Mouse (Mus musculus): ENCODE results near the gene Tex14. TPM values are rescaled to one million over a fixed set of nuclear protein-coding genes. Genes with fewer than 3 reads are reported as not detected.
"Not testable (repeated sequence)": the region's sequence is repeated elsewhere in the genome, so short reads cannot be mapped to it uniquely, and the experiment has no call there.

Gene Tex14
- total and polyA plus RNA-seq, 2 experiments from 2014 or later: 0.73 to 3.4 TPM

DNA sequence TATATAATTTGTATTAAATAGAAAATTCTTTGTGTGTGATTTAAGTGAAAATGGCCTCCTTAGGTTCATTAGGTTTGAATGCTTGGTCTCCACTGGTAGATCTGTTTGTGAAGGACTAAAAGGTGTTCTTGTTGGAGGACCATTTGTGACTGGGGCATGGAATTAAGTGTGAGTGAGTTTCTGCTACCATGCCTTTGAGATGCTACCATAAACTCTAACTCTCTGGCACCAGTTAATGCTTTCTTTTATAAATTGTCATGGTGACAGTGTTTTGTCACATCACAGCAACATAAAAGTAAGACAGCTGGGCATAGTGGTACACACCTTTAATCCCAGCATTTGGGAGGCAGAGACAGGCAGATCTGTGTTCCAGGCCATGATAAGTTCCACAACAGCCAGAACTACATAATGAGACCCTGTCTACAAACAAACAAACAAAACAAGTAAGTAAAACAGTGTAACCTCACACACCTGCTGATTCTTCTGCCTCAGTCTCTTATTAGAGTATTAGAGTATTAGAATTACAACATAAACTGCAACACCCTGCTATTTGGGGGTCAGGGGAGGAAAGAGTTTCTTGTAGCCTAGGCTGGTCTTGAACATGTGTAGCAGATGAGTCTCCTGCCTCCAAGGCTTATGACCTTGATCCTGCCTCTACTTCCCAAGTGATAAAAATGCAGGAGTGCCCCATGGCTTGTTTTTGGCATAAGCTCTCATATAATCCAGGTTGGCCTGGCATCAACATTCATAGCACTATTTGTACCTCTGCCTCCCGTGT, 22.6 kb downstream of the Tex14 start:
- 58% methylated on average over 1 of the region's 1 CpGs for WGBS
- no peak for TF ChIP-seq CTCF (IDR thresholded peaks at IDR 0.05; ENCODE audit: low read depth)
- DNase-seq (ENCODE audit: low spot score) (no peak), ATAC-seq (no peak)
- no peaks in the 10 kb centered on the region for H3K27me3 ChIP-seq (ENCODE audit: insufficient read depth, low read length)
- H3K27ac ChIP-seq: peak overlapping the region; percentile 37
- no peaks in the 10 kb centered on the region for H3K4me1 ChIP-seq (ENCODE audit: insufficient read depth, low read length)
- H3K4me2 ChIP-seq (ENCODE audit: low read depth, low read length): no peak overlapping the region
- H3K9ac ChIP-seq (replicated peaks; ENCODE audit: low read length): no peak overlapping the region
- H3K4me3 ChIP-seq (ENCODE audit: low read length): no peak overlapping the region
- no peaks in the 10 kb centered on the region for H3K9me3 ChIP-seq (ENCODE audit: low read length)
- no peaks in the 10 kb centered on the region for H3K36me3 ChIP-seq (ENCODE audit: insufficient read depth, low read length)

DNA sequence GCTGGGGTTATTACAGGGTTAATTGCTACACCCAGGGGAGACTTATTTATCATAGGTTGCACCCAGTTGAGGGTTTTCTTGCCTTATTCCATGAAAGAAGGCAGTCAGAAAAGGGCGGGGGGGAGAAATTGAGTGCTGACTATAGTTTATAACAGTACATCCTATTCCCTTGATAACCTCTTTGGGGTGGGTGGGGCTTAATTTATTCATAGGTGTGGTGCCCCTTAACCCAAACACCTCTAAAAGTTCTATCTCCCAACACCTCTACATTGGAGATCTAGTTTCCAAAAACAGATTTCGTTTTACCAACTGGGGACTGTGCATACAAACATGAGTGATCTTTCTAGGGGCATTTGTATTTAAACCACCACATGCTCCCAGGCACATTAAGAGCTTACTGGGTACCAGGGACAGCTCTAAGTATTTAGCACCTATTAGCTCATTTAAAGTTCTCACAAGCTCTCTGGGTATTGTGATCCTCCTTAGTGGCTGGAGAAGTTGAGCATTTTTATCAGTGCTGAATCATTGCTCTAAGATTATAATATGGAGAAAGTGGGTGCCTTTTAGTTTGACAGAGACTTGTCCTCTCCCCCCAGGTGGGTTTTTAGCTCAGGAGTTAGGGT, 23.3 kb downstream of the Tex14 start:
- no peak for TF ChIP-seq CTCF (IDR thresholded peaks at IDR 0.05; ENCODE audit: low read depth)
- H3K36me3 ChIP-seq (ENCODE audit: insufficient read depth, low read length): no peaks in the 10 kb centered on the region
- H3K4me1 ChIP-seq (ENCODE audit: insufficient read depth, low read length): no peaks in the 10 kb centered on the region
- 72% methylated on average over 2 of the region's 2 CpGs for WGBS
- no peaks in the 10 kb centered on the region for H3K9me3 ChIP-seq (ENCODE audit: low read length)
- DNase-seq (ENCODE audit: low spot score): no peak
- no peaks in the 10 kb centered on the region for H3K27me3 ChIP-seq (ENCODE audit: insufficient read depth, low read length)
- no peak overlapping the region for H3K4me2 ChIP-seq (ENCODE audit: low read depth, low read length)
- H3K27ac ChIP-seq: no peak overlapping the region; the same call in 1 of the 2 replicates
- no peak overlapping the region for H3K4me3 ChIP-seq (ENCODE audit: low read length)
- ATAC-seq: no peak
- no peak overlapping the region for H3K9ac ChIP-seq (replicated peaks; ENCODE audit: low read length)

DNA sequence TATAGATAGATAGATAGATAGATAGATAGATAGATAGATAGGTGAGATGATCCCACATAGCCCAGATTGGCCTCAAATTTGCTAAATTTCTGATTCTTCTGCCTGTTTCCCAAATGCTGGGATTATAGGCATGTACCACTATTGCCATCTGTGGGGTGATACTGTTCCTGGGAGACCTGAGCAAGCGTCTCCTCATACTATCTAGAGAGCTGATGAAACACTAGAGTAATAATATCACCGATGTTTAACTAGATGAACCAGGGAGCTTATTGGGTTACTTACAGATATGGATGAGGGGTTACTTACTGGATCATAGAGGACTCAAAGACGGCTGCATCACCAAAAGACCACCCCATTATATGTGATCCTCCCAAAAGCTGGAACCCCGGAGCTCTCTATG, 24.5 kb downstream of the Tex14 start:
- H3K9me3 ChIP-seq (ENCODE audit: low read length): no peaks in the 10 kb centered on the region
- ATAC-seq (no peak), DNase-seq (ENCODE audit: low spot score) (no peak)
- H3K36me3 ChIP-seq (ENCODE audit: insufficient read depth, low read length): no peaks in the 10 kb centered on the region
- no peak overlapping the region for H3K27ac ChIP-seq
- no peaks in the 10 kb centered on the region for H3K27me3 ChIP-seq (ENCODE audit: insufficient read depth, low read length)
- no peak overlapping the region for H3K9ac ChIP-seq (replicated peaks; ENCODE audit: low read length)
- 84% methylated on average over 4 of the region's 4 CpGs for WGBS
- no peak overlapping the region for H3K4me3 ChIP-seq (ENCODE audit: low read length)
- H3K4me1 ChIP-seq (ENCODE audit: insufficient read depth, low read length): no peaks in the 10 kb centered on the region
- no peak for TF ChIP-seq CTCF (IDR thresholded peaks at IDR 0.05; ENCODE audit: low read depth)
- H3K4me2 ChIP-seq (ENCODE audit: low read depth, low read length): no peak overlapping the region

DNA sequence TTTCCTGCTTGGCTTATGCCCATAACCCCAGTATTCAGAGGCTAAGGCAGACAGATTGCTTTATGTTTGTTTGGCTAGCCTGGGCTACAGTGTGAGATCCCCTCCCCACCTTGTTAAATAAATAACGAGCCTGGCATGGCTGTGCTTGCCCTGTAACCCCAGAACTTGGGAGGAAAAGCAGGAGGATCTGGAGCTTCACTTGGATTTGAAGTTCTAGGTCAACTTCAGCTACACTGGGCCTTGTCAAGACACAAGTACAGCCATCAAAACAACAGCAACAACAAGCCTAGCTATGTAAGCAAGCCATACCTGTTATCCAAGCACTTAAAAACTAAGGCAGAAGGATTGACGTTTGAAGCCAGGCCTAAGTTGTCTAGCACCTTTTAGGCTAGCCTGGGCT, 25.5 kb downstream of the Tex14 start:
- no peak for TF ChIP-seq CTCF (IDR thresholded peaks at IDR 0.05; ENCODE audit: low read depth)
- WGBS: 78% methylated on average over 2 of the region's 2 CpGs
- no peak overlapping the region for H3K27ac ChIP-seq
- no peak for DNase-seq (ENCODE audit: low spot score)
- no peak for ATAC-seq
- H3K9me3 ChIP-seq (ENCODE audit: low read length): no peaks in the 10 kb centered on the region
- no peak overlapping the region for H3K4me3 ChIP-seq (ENCODE audit: low read length)
- H3K36me3 ChIP-seq (ENCODE audit: insufficient read depth, low read length): no peaks in the 10 kb centered on the region
- no peak overlapping the region for H3K4me2 ChIP-seq (ENCODE audit: low read depth, low read length)
- no peaks in the 10 kb centered on the region for H3K4me1 ChIP-seq (ENCODE audit: insufficient read depth, low read length)
- no peaks in the 10 kb centered on the region for H3K27me3 ChIP-seq (ENCODE audit: insufficient read depth, low read length)
- H3K9ac ChIP-seq (replicated peaks; ENCODE audit: low read length): no peak overlapping the region

DNA sequence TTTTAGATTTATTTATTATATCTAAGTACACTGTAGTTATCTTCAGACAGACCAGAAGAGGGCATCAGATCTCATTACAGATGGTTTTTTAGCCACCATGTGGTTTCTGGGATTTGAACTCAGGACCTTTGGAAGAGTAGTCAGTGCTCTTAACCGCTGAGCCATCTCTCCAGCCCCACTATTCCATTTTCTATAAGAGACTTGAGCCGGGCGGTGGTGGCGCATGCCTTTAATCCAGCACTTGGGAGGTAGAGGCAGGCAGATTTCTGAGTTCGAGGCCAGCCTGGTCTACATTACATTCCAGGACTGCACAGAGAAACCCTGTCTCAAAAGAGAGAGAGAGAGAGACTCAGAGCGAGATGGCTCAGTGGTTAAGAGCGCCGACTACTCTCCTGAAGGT, 26.9 kb downstream of the Tex14 start:
- 91% methylated on average over 8 of the region's 8 CpGs for WGBS
- H3K9ac ChIP-seq (replicated peaks; ENCODE audit: low read length); H3K4me3 ChIP-seq (ENCODE audit: low read length); ATAC-seq; H3K9me3 ChIP-seq (ENCODE audit: low read length); H3K27ac ChIP-seq; H3K4me2 ChIP-seq (ENCODE audit: low read depth, low read length); DNase-seq (ENCODE audit: low spot score); H3K36me3 ChIP-seq (ENCODE audit: insufficient read depth, low read length); H3K4me1 ChIP-seq (ENCODE audit: insufficient read depth, low read length); H3K27me3 ChIP-seq (ENCODE audit: insufficient read depth, low read length): not testable (repeated sequence)

DNA sequence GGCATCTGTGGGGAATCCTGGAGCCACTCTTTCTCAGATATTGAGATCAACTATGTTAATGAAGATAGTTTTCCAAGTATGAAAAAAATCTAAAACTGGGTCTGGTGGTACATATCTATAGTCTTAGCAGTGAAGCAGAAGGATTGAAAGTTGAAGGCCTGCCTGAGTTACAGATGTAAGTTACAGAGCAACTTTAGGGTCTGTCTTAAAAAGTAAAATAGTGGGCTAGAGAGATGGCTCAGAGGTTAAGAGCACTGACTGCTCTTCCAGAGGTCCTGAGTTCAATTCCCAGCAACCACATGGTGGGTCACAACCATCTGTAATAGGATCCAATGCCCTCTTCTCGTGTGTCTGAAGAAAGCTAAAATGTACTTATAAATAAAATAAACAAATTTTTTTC, 27.6 kb downstream of the Tex14 start:
- Histone ChIP-seq H3K4me3 (ENCODE audit: low read length) (no peak overlapping the region), H3K27ac (no peak overlapping the region), H3K4me1 (ENCODE audit: insufficient read depth, low read length) (no peaks in the 10 kb centered on the region), H3K27me3 (ENCODE audit: insufficient read depth, low read length) (no peaks in the 10 kb centered on the region), H3K36me3 (ENCODE audit: insufficient read depth, low read length) (no peaks in the 10 kb centered on the region), H3K9me3 (ENCODE audit: low read length) (no peaks in the 10 kb centered on the region), H3K9ac (replicated peaks; ENCODE audit: low read length) (no peak overlapping the region), H3K4me2 (ENCODE audit: low read depth, low read length) (no peak overlapping the region)
- ATAC-seq (no peak), DNase-seq (ENCODE audit: low spot score) (no peak)
- WGBS: 91% methylated on average over 1 of the region's 1 CpGs
- no peak for TF ChIP-seq CTCF (IDR thresholded peaks at IDR 0.05; ENCODE audit: low read depth)

All from hindbrain, postnatal 0 days (tissue).